ENCODE assay signal across 8 mouse cellular contexts in the genomic region with DNA sequence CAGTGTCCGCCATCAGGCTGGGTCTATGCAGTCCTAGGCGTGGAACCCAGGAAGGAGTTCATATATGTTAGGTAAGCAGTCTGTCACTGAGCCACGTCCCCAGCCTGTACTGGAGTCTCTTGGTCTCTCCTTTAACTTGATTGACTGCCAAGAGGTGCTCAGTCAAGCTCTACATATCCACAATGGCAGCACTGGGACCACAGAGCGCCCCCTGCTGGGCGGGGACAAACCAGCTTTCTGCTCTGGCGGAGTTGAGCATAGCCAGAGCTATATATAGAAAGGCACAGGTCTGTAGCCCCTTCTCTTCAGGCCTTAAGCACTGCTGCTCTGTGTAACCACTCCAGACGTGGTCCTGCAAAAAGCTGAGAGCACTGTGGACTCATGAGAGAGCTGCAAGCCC. TPM values are rescaled to one million over a fixed set of nuclear protein-coding genes. Genes with fewer than 3 reads are reported as not detected.
DNase-seq lines count a peak whose midpoint lies in the region; ATAC-seq lines count a peak whose summit lies in the region.

No protein-coding gene starts in this region.

- no peak overlapping the region for H3K27ac ChIP-seq in heart, embryonic 12.5 days (ENCODE audit: poor library complexity, severe bottlenecking)

- no peak overlapping the region for H3K4me2 ChIP-seq in heart, embryonic 12.5 days

- H3K36me3 ChIP-seq in heart, embryonic 12.5 days, result no peaks in the 10 kb centered on the region

- H3K4me1 ChIP-seq in heart, embryonic 12.5 days (replicated peaks), result peaks cover 23% of the 10 kb centered on the region

- peaks cover 62% of the 10 kb centered on the region for H3K27me3 ChIP-seq in heart, embryonic 12.5 days (replicated peaks)

- no peak overlapping the region for H3K9ac ChIP-seq in heart, embryonic 12.5 days

- no peaks in the 10 kb centered on the region for H3K9me3 ChIP-seq in heart, embryonic 12.5 days (replicated peaks)

- no peak for ATAC-seq in heart, embryonic 12.5 days (ENCODE audit: insufficient number of reproducible peaks, low FRiP score)

- peak; percentile 27 to 52 for DNase-seq in heart, postnatal 10 days
- DNase-seq in 416B (ENCODE audit: low read depth) (peak; percentile 59), ZHBTc4 (ENCODE audit: low read depth, low spot score) (peak; percentile 86)
- DNase-seq in induced T-regulatory cell, adult 2 months (ENCODE audit: low read depth), result peak; percentile 73
- DNase-seq in lung, postnatal 4 days, result peak; percentile 71 to 72
- no peak for DNase-seq in gastrocnemius, postnatal 14 days
- no peak for DNase-seq in cerebellum, adult 8-10 months

- H3K4me3 ChIP-seq in heart, embryonic 12.5 days, result no peak overlapping the region

- intact Hi-C loops in heart, postnatal 10 days (cut with DNase I), result loop anchor here (2.0 kb wide), 1 partner anchor 27 kb away; a partner anchor contains a TSS
- intact Hi-C loops in gastrocnemius, postnatal 14 days (cut with DNase I; ENCODE audit: low total_unique reads), result no loop called here

- WGBS in heart, embryonic 12.5 days, result 43% methylated on average over 7 of the region's 7 CpGs

RNA-seq across cellular contexts. Expression of a gene that starts 25.7 kb away (rescaled TPM):
- under 1 TPM; 0.45 to 0.60 TPM for total RNA-seq in heart, postnatal 10 days (2021)
- 0.05 and 0.22 TPM in 2 replicates for polyA plus RNA-seq in heart, embryonic 12.5 days (2016; fragmentation: Nextera tagmentation; extraction: Ambion mirVana)
- under 1 TPM; 0.09 to 0.25 TPM for total RNA-seq in gastrocnemius, postnatal 14 days (2021)

Comparison
In these comparisons a context has a peak if more than half of its experiments do, and no peak if none do; other contexts are left out.
1. DNase-seq: peak in heart, postnatal 10 days (2 of 2), 416B (single experiment), ZHBTc4 (single experiment), induced T-regulatory cell, adult 2 months (single experiment) and lung, postnatal 4 days (2 of 2); none in gastrocnemius, postnatal 14 days (single experiment) and cerebellum, adult 8-10 months (single experiment).